Mouse (Mus musculus) adrenal gland, postnatal 10 days (tissue): ENCODE measurements around the gene Gm21292. TPM values are rescaled to one million over a fixed set of nuclear protein-coding genes. Genes with fewer than 3 reads are reported as not detected.
"Not testable (repeated sequence)": the region's sequence is repeated elsewhere in the genome, so short reads cannot be mapped to it uniquely, and the experiment has no call there.

Experiments used
- DNase-seq: peaks from one replicate; pipeline ENCODE4 v3.0.0; 2021; ENCODE audit warnings: mixed read lengths
- long read RNA-seq, 2 experiments: library from polyadenylated mRNA; stranded (forward); transcript quantifications; one replicate each; pipeline ENCODE4 v2.0.0; 2021
- total RNA-seq, 2 experiments: library from RNA; stranded (reverse); gene quantifications; 2 replicates each; pipeline ENCODE4 v1.2.3; 2021

Gm21292 gene
- not detected for total RNA-seq
- long read RNA-seq, experiment 1, result 0 reads
- long read RNA-seq, experiment 2, result 0 reads

DNA sequence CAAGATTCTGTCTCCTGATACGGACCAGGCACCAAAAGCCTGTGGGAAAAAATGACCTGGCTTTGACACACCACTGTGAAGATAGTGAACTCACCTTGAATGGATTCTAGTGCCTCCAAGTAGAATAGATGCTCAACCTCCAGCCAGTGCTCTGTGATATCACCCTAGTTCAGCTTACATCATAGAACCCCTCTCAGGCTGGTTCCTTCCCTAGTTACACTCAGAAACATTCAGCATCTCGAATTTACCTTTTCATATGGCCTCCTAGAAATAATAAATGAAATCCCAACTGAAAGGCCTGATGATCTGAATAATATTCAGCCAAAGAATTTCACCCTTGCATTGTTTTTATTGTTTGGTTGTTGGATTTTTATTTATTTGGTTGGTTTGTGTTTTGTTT, at the start of gene Gm21292:
Gene Gm21292 (minus strand): TSS at position 101 of the 400 bp plus-strand sequence.
- DNase-seq, result not testable (repeated sequence)

Other genes starting within 250 kb of the Gm21292 start
- not detected for gene Gm21721, start 68.3 kb upstream of the Gm21292 start, total RNA-seq
- gene Gm21812, start 213.3 kb upstream of the Gm21292 start, total RNA-seq, result not detected